Mouse (Mus musculus) kidney, postnatal 25 days (tissue): Measurements from ENCODE around the gene Grik3.
"Not testable (repeated sequence)": the region's sequence is repeated elsewhere in the genome, so short reads cannot be mapped to it uniquely, and the experiment has no call there.

ENCODE experiments used
- DNase-seq, 2 experiments: peaks; one replicate each; pipeline ENCODE4 v3.0.0; 2021; ENCODE audit warnings: mixed read lengths in 2 of 2

The Grik3 gene

GRCm38 (mm10) chr4:125599510-125600005 is 109.1 kb downstream of the Grik3 start:
- DNase-seq, result no peak

DNA sequence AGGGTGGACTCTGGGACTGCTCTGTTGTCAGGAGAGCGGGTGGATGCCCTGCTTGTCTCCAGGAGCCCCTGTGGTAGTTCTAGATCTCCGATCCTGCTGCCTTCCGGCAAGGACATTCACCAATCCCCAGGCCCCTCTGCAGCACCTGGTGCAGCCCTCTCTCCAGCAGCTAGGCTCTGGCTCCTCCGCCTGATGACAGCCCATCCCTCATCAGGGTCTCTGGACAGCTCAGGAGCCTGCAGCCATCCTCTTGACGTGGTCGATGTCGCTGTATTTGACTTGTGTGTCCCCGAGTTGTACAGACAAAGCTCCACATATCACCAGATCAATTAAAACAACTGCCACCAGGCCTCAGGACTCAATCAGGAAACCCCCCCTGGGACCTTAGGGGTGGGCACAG is 110.1 kb downstream of the Grik3 start:
- no peak for DNase-seq

GRCm38 (mm10) chr4:125601301-125601700 is 110.8 kb downstream of the Grik3 start:
- no peak for DNase-seq

GRCm38 (mm10) chr4:125604494-125604893 is 114.0 kb downstream of the Grik3 start:
- DNase-seq, result no peak

DNA sequence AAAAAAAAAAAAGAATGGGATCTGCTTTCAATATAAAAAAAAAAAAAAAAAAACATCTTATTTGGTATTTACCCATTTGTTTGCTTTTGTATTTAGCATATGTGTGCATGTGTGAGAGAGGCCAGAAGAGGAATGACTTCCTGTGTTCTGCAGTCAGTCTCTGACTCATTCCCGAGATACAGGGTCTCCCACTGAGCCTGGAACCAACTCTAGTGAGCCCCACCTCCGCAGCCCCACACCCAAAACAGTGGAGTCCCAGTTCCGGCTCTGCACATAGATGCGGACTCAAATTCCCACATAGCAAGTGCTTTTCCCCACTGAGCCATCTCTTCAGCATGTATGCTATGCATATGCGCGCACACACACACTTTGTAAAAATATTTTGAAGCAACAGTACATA is 115.6 kb downstream of the Grik3 start:
- DNase-seq, result no peak

DNA sequence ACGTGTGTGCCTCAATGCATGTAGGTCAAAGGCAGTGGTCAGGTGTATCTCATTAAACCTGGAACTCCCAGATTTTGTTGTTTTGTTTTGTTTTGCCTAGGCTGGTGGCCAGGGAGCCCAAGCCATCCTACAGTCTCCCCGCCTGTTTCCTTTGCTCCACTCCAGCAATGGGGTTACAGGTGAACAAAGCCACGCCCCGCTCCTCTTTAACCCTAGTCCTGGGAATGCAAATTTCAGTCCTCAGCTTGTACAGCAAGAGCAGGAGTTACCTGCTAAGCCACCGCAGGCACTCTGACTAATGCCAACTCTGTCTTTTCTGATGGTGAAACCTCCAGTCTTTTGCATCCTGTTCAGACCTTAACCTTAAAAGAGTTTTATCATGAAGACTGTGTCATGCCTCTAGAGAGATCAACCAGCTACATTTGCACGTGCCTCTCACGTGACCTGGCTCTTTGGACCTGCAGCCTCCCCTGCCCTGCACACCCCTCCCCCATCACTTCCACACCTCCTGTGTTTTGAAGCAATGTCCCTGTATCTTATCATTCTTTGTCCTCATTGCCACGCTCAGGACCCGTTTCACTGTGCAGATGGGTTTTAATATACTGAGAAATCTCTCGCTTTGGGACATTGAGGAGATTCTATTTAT is 117.0 kb downstream of the Grik3 start:
- DNase-seq, result no peak

GRCm38 (mm10) chr4:125608896-125609295 is 118.4 kb downstream of the Grik3 start:
- DNase-seq, result not testable (repeated sequence)

DNA sequence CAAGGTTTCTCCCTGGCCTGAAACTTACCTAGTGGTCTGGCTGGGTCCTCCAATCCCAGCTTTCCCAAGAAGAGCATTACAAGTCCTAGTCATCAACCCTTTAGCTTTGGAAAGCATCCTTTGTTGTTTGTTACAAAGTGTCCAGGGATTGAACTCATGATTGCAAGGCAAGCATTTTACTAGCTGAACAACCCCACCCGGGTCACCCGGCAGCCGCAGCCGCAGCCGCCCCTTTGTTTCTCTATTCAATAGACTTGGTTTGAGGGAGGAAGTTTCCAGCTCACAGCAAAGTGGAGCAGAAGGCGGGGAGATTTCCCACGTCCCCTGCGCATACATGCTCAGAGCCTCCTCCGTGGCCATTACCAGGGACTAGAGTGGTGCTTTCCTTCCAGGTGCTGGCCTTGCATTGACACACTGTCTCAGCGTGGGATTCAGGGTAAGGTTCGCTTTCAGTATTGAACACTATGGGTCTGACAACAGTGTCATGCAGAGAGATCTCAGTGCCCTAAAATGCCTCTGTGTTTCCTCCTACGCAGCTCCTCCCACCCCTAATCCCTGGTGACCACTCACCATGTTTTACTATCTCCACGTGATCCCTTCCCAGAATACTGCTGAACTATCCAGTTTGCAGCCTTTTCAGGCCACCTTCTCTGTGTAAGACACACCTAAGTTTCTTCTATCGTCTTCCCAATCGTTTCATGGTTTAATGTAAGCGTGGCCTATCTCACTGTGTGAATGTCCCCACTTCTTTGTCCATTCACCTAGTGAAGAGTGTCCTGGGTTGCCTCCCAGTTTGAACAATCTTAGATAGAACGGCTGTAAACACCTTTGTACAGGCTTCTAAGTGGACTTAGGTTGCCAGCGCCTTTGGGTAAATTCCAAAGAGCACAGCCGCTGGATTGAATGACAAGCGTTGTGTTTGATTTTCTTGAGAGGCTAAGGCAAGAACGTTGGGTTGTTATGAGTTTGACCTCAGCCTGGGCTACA is 119.1 kb downstream of the Grik3 start:
- no peak for DNase-seq

DNA sequence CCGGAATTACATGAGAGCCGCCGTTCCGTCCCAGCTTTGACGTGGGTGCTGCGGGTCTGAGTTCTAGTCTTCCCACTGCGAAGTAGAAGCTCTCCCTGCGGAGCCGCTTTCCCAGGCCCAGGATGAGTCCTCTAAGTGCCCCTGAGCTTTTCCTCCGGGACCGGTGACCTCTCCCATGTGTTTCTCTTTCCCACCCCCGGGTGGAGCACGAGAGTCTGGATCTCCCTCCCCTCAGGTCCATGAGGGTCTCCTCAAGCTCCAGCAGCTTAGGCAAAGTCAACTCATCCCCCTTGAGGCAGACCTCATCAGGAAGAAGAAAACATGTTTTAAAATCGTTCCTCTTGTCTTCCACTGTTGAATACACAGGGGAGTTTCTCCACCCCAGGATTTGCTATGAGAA is 127.4 kb downstream of the Grik3 start:
- no peak for DNase-seq

GRCm38 (mm10) chr4:125618524-125619320 is 128.2 kb downstream of the Grik3 start:
- DNase-seq, result no peak

DNA sequence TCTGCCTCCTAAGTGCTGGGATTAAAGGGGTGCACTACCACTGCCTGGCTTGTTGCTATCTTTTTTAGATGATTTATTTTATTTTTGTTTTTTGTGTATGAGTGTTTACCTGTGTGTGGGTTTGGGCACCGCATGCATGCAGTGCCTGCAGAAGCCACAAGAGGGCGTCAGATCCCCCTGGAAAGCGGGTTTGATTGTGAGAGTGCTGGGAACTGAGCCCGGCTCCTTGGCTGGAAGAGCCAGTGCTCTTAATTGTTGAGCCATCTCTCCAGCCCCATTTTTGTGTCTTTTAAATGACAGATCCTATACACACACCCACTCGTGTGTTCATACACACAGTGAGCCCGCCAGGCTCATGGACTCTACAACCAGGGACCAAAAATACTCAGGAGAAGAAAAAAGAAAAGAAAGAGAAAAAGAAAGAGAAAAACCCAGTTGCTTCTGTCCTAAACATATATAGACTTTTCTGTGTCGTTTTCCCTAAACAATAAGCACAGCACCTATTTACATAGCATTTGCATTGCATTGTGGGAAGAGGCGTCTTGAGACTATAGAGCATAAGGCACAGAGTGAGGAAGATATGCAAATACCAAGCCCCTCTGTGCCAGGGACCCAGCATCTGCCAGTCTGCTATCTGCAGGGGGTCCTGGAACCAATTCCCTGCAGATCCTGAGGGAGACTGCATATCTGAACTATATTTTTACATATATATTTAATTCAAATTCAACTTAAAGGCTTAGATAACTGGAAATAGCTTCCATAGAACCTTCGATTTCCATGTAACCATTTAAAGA is 134.6 kb downstream of the Grik3 start:
- DNase-seq, result no peak

GRCm38 (mm10) chr4:125629544-125629943 is 139.0 kb downstream of the Grik3 start:
- DNase-seq, result peak in 1 of 2 experiments; percentile 15

DNA sequence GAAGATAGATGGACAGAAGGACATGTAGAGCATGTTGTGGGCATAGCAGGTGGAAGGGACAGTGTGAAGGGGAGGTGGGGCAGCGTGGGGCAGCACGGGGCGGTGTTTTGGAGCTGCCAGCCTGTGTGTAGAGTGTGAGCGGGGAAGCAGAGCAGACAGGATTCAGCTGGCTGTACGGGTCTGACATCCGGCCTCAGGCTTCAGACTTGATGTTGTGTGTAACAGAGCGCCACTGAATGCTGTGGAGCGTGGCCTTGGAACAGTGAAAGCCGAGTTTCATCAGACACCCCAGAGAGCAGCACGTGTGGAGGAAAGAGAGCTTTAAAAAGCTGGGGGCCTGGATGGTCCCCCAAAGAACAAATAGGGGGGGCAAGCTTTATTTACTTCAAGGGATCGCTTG is 144.5 kb downstream of the Grik3 start:
- peak in 1 of 2 experiments; percentile 53 for DNase-seq

DNA sequence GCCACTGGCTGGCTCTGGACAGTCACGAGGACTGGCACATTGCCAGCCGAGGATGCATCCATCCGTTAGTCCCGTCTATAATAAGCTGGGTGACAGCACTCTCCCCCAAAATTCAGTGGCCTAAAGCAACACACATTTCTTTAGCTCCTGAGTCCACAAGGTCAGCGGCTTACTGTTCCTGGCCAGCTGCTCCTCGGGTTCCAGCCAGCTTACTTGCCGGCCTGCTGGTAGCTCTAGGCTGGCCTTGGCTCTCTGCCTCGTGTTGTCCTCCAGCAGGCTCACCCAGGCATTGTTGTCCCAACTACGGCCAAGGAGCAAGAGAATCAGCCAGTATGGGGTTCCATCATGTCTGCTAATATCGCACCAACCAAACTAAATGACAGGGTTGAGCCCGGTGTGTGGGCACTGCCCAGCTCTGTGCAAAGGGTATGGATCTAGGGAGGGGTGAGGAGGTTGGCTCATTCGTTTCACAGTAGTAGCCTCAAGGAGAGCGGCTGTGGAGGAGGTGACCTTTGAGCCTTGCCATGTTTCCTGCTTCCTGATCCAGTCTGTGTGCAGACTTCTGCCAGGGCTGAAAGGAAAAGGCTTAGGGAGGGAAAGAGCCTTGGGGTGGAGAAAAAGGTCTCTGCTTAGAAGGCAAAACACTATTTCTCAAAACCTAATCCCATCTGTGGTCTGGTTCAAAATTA is 146.3 kb downstream of the Grik3 start:
- DNase-seq, result peak; percentile 67 to 86

- DNase-seq, result no peak
Observed at GRCm38 (mm10) chr4:125637364-125637763, 146.9 kb downstream of the Grik3 start.

GRCm38 (mm10) chr4:125640520-125640919 is 150.0 kb downstream of the Grik3 start:
- peak in 1 of 2 experiments; percentile 22 for DNase-seq

- peak in 1 of 2 experiments; percentile 34 for DNase-seq
Observed at GRCm38 (mm10) chr4:125640921-125641663, 150.6 kb downstream of the Grik3 start.

- peak in 1 of 2 experiments; percentile 22 for DNase-seq
Observed at GRCm38 (mm10) chr4:125644581-125645568, 154.4 kb downstream of the Grik3 start.

DNA sequence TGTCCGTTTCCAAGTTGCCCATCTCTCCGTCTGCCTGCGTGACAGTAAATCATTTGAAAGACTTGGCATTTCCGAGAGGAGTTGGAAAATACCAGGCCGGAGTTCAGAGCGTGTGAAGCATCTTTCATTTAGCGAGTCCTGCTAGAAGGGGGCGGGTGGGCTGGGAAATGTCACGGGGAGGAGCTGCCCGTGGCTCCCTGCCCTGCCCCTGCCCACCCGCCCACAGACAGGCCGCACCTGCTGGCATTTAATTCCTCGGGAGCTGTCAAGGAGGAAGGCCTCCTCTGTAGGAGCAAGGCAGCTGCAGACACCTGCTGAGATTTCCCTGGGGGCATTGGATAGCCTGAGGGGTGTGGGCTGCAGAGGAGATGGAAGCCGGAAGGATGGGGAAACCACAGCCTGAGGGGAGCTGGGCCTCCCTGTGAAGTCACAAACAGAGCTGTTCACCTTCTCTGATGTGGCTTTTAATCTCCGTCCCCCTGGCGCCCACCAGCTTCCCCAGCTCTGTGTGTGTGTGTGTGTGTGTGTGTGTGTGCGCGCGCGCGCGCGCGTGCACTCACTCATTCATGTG is 161.3 kb downstream of the Grik3 start:
- no peak for DNase-seq
